Mouse (Mus musculus) cerebellum, adult 2 months (tissue): ENCODE measurements around the gene Kif5c. TPM values are rescaled to one million over a fixed set of nuclear protein-coding genes. Genes with fewer than 3 reads are reported as not detected.
A peak's percentile ranks its signal among the peaks of the same experiment; 100 is the strongest.

ENCODE experiments used
- DNase-seq, 2 experiments: peaks; one replicate each; pipeline ENCODE4 v3.0.0; 2021
- H3K27ac ChIP-seq: fragments of 200-500 bp; 2 replicates; pipeline ENCODE4 v1.5.1; 2012; ENCODE audit warnings: low read length, control low read depth, inconsistent platforms; ENCODE audit not compliant: insufficient read depth
- H3K27me3 ChIP-seq: fragments of 200-500 bp; 2 replicates; pipeline ENCODE4 v1.6.1; 2012; ENCODE audit warnings: inconsistent platforms, mild to moderate bottlenecking, low read length, moderate library complexity; ENCODE audit not compliant: control insufficient read depth, insufficient read depth
- H3K4me1 ChIP-seq: fragments of 200-500 bp; 2 replicates; pipeline ENCODE4 v1.6.1; 2011; ENCODE audit warnings: low read length; ENCODE audit not compliant: control insufficient read depth, insufficient read depth
- H3K4me3 ChIP-seq: fragments of 200-500 bp; replicated peaks from 2 replicates; pipeline ENCODE3; 2011; ENCODE audit warnings: mild to moderate bottlenecking, low read depth, low read length, control low read depth; ENCODE audit not compliant: insufficient read depth
- CTCF ChIP-seq: fragments of 200-500 bp; IDR thresholded peaks from 2 replicates; pipeline ENCODE4 v1.5.1; 2011; ENCODE audit warnings: low read depth, mild to moderate bottlenecking, control low read depth, low read length, moderate library complexity, borderline replicate concordance; ENCODE audit not compliant: insufficient read depth
- POLR2A ChIP-seq: fragments of 200-500 bp; IDR thresholded peaks from 2 replicates; pipeline ENCODE4 v1.6.1; 2011; ENCODE audit warnings: low read length, control low read depth, borderline replicate concordance; ENCODE audit not compliant: insufficient read depth
- WGBS: fragments of 180-500 bp; shearing (Covaris S2); methylation state at CpG from one replicate; pipeline ENCODE4 v1.1.7; 2018; 5-methylcytosine and 5-hydroxymethylcytosine counted together
- polyA plus RNA-seq: library from polyadenylated mRNA; depleted of rRNA; stranded (reverse); fragments of >200 nt; gene quantifications from 2 replicates; pipeline ENCODE4 v1.2.3, GENCODE M21; 2012

The Kif5c gene
- polyA plus RNA-seq, 1 experiment, result 257 TPM

GRCm38 (mm10) chr2:49746947-49747346 lies 127.8 kb downstream of the Kif5c start:
- Histone ChIP-seq H3K4me3 (no peak overlapping the region), H3K27me3 (no peaks in the 10 kb centered on the region), H3K4me1 (peaks cover 42% of the 10 kb centered on the region), H3K27ac (no peak overlapping the region)
- TF ChIP-seq CTCF (no peak), POLR2A (no peak)
- whole genome bisulfite sequencing, result 57% methylated on average over 7 of the region's 7 CpGs
- no peak for DNase-seq

GRCm38 (mm10) chr2:49747670-49748069 lies 128.6 kb downstream of the Kif5c start:
- no peak for TF ChIP-seq POLR2A
- no peak for TF ChIP-seq CTCF
- no peaks in the 10 kb centered on the region for H3K27me3 ChIP-seq
- H3K4me1 ChIP-seq, result peaks cover 38% of the 10 kb centered on the region
- no peak overlapping the region for H3K4me3 ChIP-seq
- 35% methylated on average over 2 of the region's 2 CpGs for WGBS
- H3K27ac ChIP-seq, result no peak overlapping the region
- DNase-seq, result peak in 1 of 2 experiments; percentile 39

GRCm38 (mm10) chr2:49748628-49749342 lies 129.7 kb downstream of the Kif5c start:
- Histone ChIP-seq H3K4me3 (no peak overlapping the region), H3K27ac (no peak overlapping the region), H3K4me1 (peaks cover 31% of the 10 kb centered on the region), H3K27me3 (no peaks in the 10 kb centered on the region)
- peak; percentile 37 to 58 for DNase-seq
- WGBS, result 57% methylated on average over 14 of the region's 14 CpGs
- TF ChIP-seq POLR2A (no peak), CTCF (peak; percentile 68; the same call in 1 of the 2 replicates)

- no peak for DNase-seq
- no peak for TF ChIP-seq POLR2A
- no peak for TF ChIP-seq CTCF
- Histone ChIP-seq H3K27ac (no peak overlapping the region), H3K4me1 (peaks cover 24% of the 10 kb centered on the region), H3K4me3 (no peak overlapping the region), H3K27me3 (no peaks in the 10 kb centered on the region)
- WGBS, result 77% methylated on average over 11 of the region's 11 CpGs
Measured at GRCm38 (mm10) chr2:49749730-49750576, 130.9 kb downstream of the Kif5c start.

- WGBS, result 77% methylated on average over 10 of the region's 10 CpGs
- Histone ChIP-seq H3K27me3 (no peaks in the 10 kb centered on the region), H3K4me1 (peaks cover 13% of the 10 kb centered on the region), H3K4me3 (no peak overlapping the region), H3K27ac (no peak overlapping the region)
- TF ChIP-seq CTCF (no peak), POLR2A (no peak)
- no peak for DNase-seq
Measured at GRCm38 (mm10) chr2:49751544-49752210, 132.6 kb downstream of the Kif5c start.

- Histone ChIP-seq H3K27me3 (no peaks in the 10 kb centered on the region), H3K4me1 (peaks cover 11% of the 10 kb centered on the region), H3K27ac (no peak overlapping the region), H3K4me3 (no peak overlapping the region)
- 17% methylated on average over 8 of the region's 8 CpGs for WGBS
- TF ChIP-seq POLR2A, result no peak
- no peak for TF ChIP-seq CTCF
- DNase-seq, result peak; percentile 54 to 68
Measured at GRCm38 (mm10) chr2:49752211-49752607, 133.1 kb downstream of the Kif5c start.

- Histone ChIP-seq H3K4me3 (no peak overlapping the region), H3K4me1 (peaks cover 8% of the 10 kb centered on the region), H3K27ac (no peak overlapping the region), H3K27me3 (no peaks in the 10 kb centered on the region)
- WGBS, result 97% methylated on average over 3 of the region's 3 CpGs
- DNase-seq, result no peak
- TF ChIP-seq CTCF, result no peak
Measured at GRCm38 (mm10) chr2:49753062-49753461, 134.0 kb downstream of the Kif5c start.

- DNase-seq, result no peak
- WGBS, result 71% methylated on average over 2 of the region's 2 CpGs
- no peaks in the 10 kb centered on the region for H3K27me3 ChIP-seq
Measured at GRCm38 (mm10) chr2:49755054-49755453, 136.0 kb downstream of the Kif5c start.

More at GRCm38 (mm10) chr2:49755054-49755453, 136.0 kb downstream of the Kif5c start:
- Histone ChIP-seq H3K4me1 (peaks cover 8% of the 10 kb centered on the region), H3K4me3 (no peak overlapping the region), H3K27ac (no peak overlapping the region)
- no peak for TF ChIP-seq CTCF
- no peak for TF ChIP-seq POLR2A
